Comparison of ENCODE assay signal across 8 mouse cellular contexts in the genomic region with DNA sequence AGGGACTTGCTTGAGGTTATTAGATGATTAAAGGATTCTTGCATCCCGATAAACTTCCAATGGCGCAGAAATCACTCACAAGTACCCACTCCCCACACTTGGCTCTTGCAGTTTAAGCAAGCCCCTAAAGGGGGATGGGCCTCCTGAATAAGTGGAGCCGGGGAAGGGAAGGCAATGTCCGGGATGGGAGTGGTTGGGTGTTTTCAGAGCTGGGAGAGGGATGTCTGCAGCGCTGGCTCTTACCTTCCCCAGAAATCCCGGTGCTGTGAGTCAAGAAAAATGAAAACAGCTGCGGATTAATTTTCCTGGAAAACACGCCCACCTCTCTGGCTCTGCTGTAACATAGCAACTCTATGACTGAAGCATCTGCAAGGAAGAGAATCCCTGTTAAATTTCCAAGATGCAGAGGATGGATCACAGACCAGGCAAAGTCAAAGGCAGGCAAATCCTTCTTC. TPM values are rescaled to one million over a fixed set of nuclear protein-coding genes. Genes with fewer than 3 reads are reported as not detected.
A peak's percentile ranks its signal among the peaks of the same experiment; 100 is the strongest.
DNase-seq lines count a peak whose midpoint lies in the region; ATAC-seq and TF ChIP-seq lines count a peak whose summit lies in the region.

A gene (minus strand): TSS at position 405 of the 455 bp plus-strand sequence.

- H3K4me1 ChIP-seq in lung, embryonic 16.5 days (replicated peaks; ENCODE audit: control insufficient read depth, insufficient read depth, low read length) = no peaks in the 10 kb centered on the region
- no peaks in the 10 kb centered on the region for H3K4me1 ChIP-seq in lung, adult 2 months (ENCODE audit: control insufficient read depth, insufficient read depth, low read length)
- H3K4me1 ChIP-seq in heart, postnatal 0 days (ENCODE audit: control insufficient read depth, insufficient read depth) = peaks cover 6% of the 10 kb centered on the region; the same call in 1 of the 2 replicates
- H3K4me1 ChIP-seq in liver, embryonic 14.5 days (replicated peaks; ENCODE audit: control insufficient read depth in 2 of 2, insufficient read depth in 2 of 2, low read length in 1 of 2) = no peaks in the 10 kb centered on the region
- no peaks in the 10 kb centered on the region; the same call in 1 of the 2 replicates for H3K4me1 ChIP-seq in stomach, embryonic 14.5 days (ENCODE audit: control insufficient read depth, insufficient read depth, low read length)

- no peak for TF ChIP-seq EP300 in heart, postnatal 0 days (IDR thresholded peaks at IDR 0.05; ENCODE audit: low read depth)
- no peak for TF ChIP-seq EP300 in liver, embryonic 14.5 days (IDR thresholded peaks at IDR 0.05; ENCODE audit: low read depth)

- H3K27me3 ChIP-seq in lung, embryonic 16.5 days (ENCODE audit: control insufficient read depth, insufficient read depth, low read depth, low read length) = no peaks in the 10 kb centered on the region
- no peaks in the 10 kb centered on the region for H3K27me3 ChIP-seq in heart, postnatal 0 days (ENCODE audit: control insufficient read depth, insufficient read depth, low read length)
- no peaks in the 10 kb centered on the region for H3K27me3 ChIP-seq in liver, embryonic 14.5 days (ENCODE audit: control insufficient read depth, insufficient read depth, low read length)
- H3K27me3 ChIP-seq in stomach, embryonic 14.5 days (ENCODE audit: control insufficient read depth, insufficient read depth, low read length) = no peaks in the 10 kb centered on the region

- peak within 1 kb of the TSS; percentile 41 for H3K4me3 ChIP-seq in lung, embryonic 16.5 days (ENCODE audit: low read length)
- no peak within 1 kb of the TSS for H3K4me3 ChIP-seq in lung, adult 2 months (replicated peaks; ENCODE audit: extremely low read depth, low read depth, low read length)
- peak within 1 kb of the TSS; percentile 47 for H3K4me3 ChIP-seq in heart, postnatal 0 days (ENCODE audit: low read depth, low read length)
- H3K4me3 ChIP-seq in liver, embryonic 14.5 days (ENCODE audit: insufficient read depth in 1 of 2, low read depth in 2 of 2, low read length in 2 of 2) = no peak within 1 kb of the TSS
- peak within 1 kb of the TSS; percentile 35 for H3K4me3 ChIP-seq in stomach, embryonic 14.5 days (ENCODE audit: low read depth, low read length)

- no peaks in the 10 kb centered on the region for H3K9me3 ChIP-seq in lung, embryonic 16.5 days (ENCODE audit: control insufficient read depth, low read length)
- H3K9me3 ChIP-seq in heart, postnatal 0 days (replicated peaks; ENCODE audit: control insufficient read depth, low read length) = no peaks in the 10 kb centered on the region
- H3K9me3 ChIP-seq in liver, embryonic 14.5 days (ENCODE audit: control insufficient read depth, low read length) = no peaks in the 10 kb centered on the region
- no peaks in the 10 kb centered on the region for H3K9me3 ChIP-seq in stomach, embryonic 14.5 days (ENCODE audit: control insufficient read depth, low read depth, low read length)

- DNase-seq in lung, adult 2 months = no peak
- DNase-seq in embryo, embryonic 11.5 days (ENCODE audit: low read depth, low spot score) = peak; percentile 45
- no peak for DNase-seq in heart, postnatal 0 days (ENCODE audit: low spot score)
- DNase-seq in liver, embryonic 14.5 days (ENCODE audit: low read depth in 3 of 3, low spot score in 3 of 3) = no peak
- no peak for DNase-seq in testis, postnatal 14 days (ENCODE audit: low spot score)
- DNase-seq in cerebellum, adult 18-20 months = no peak

- no peak within 1 kb of the TSS for H3K9ac ChIP-seq in lung, embryonic 16.5 days (ENCODE audit: low read length)
- H3K9ac ChIP-seq in heart, postnatal 0 days (replicated peaks; ENCODE audit: low read depth, low read length) = peak within 1 kb of the TSS; percentile 42
- no peak within 1 kb of the TSS for H3K9ac ChIP-seq in liver, embryonic 14.5 days (replicated peaks)
- H3K9ac ChIP-seq in stomach, embryonic 14.5 days (replicated peaks; ENCODE audit: low read depth, low read length) = no peak within 1 kb of the TSS

- H3K27ac ChIP-seq in lung, embryonic 16.5 days (ENCODE audit: low read length) = no peak within 1 kb of the TSS
- no peak within 1 kb of the TSS for H3K27ac ChIP-seq in heart, postnatal 0 days (ENCODE audit: low read depth)
- no peak within 1 kb of the TSS for H3K27ac ChIP-seq in liver, embryonic 14.5 days
- peak within 1 kb of the TSS; percentile 1; the same call in 1 of the 2 replicates for H3K27ac ChIP-seq in stomach, embryonic 14.5 days (ENCODE audit: low read length)

- no peak for TF ChIP-seq POLR2A in lung, adult 2 months (IDR thresholded peaks at IDR 0.05; ENCODE audit: borderline replicate concordance, extremely low read depth, low read depth, low read length)

- ATAC-seq in lung, embryonic 16.5 days (ENCODE audit: low read depth) = 0 out of 2 replicates have a peak, but pooled peaks have one; percentile 28
- 0 out of 2 replicates have a peak, but pooled peaks have one; percentile 39 for ATAC-seq in heart, postnatal 0 days (ENCODE audit: insufficient read depth, low read depth)
- ATAC-seq in liver, embryonic 14.5 days (ENCODE audit: insufficient read depth) = no peak
- peak; percentile 72; the same call in 1 of the 2 replicates for ATAC-seq in stomach, embryonic 14.5 days (ENCODE audit: insufficient number of reproducible peaks, insufficient read depth, low FRiP score, low read depth)

- peak within 1 kb of the TSS; percentile 54 for H3K4me2 ChIP-seq in lung, embryonic 16.5 days (ENCODE audit: low read depth, low read length)
- H3K4me2 ChIP-seq in heart, postnatal 0 days (ENCODE audit: low read depth, low read length) = peak within 1 kb of the TSS; percentile 93
- 0 out of 2 replicates have a peak within 1 kb of the TSS, but pooled peaks have one; percentile 6 for H3K4me2 ChIP-seq in liver, embryonic 14.5 days (ENCODE audit: low read depth)
- H3K4me2 ChIP-seq in stomach, embryonic 14.5 days (replicated peaks; ENCODE audit: low read depth, low read length) = peak within 1 kb of the TSS; percentile 59

- under 1% methylated on average over 8 of the region's 8 CpGs for WGBS in lung, embryonic 16.5 days
- under 1% methylated on average over 8 of the region's 8 CpGs for WGBS in lung, adult 2 months
- WGBS in heart, postnatal 0 days = 2% methylated on average over 8 of the region's 8 CpGs
- WGBS in liver, embryonic 14.5 days (ENCODE audit: insufficient replicate concordance) = 0% methylated on average over 8 of the region's 8 CpGs
- under 1% methylated on average over 8 of the region's 8 CpGs for WGBS in stomach, embryonic 14.5 days

- TF ChIP-seq CTCF in lung, adult 2 months (IDR thresholded peaks at IDR 0.05; ENCODE audit: insufficient read depth, low read length) = no peak
- no peak for TF ChIP-seq CTCF in heart, postnatal 0 days (IDR thresholded peaks at IDR 0.05; ENCODE audit: low read depth)
- no peak for TF ChIP-seq CTCF in liver, embryonic 14.5 days (IDR thresholded peaks at IDR 0.05; ENCODE audit: low read depth)

- H3K36me3 ChIP-seq in lung, embryonic 16.5 days (ENCODE audit: control insufficient read depth, insufficient read depth, low read length) = no peaks in the 10 kb centered on the region
- H3K36me3 ChIP-seq in heart, postnatal 0 days (replicated peaks; ENCODE audit: control insufficient read depth, insufficient read depth, low read length) = no peaks in the 10 kb centered on the region
- H3K36me3 ChIP-seq in liver, embryonic 14.5 days (replicated peaks; ENCODE audit: control insufficient read depth, insufficient read depth, low read depth) = no peaks in the 10 kb centered on the region
- H3K36me3 ChIP-seq in stomach, embryonic 14.5 days (ENCODE audit: control insufficient read depth, insufficient read depth, low read length) = no peaks in the 10 kb centered on the region

RNA-seq across cellular contexts. Expression of the gene that starts here (rescaled TPM):
- 7.8 and 9.6 TPM in 2 replicates for polyA plus RNA-seq in lung, embryonic 16.5 days (2015; fragmentation: Nextera tagmentation; extraction: Ambion mirVana)
- polyA plus RNA-seq in lung, adult 2 months (2012; rRNA removed) = 0.25 and 0.56 TPM in 2 replicates
- 5.6 and 6.9 TPM in 2 replicates for total RNA-seq in heart, postnatal 0 days (2014; rRNA removed; ENCODE audit: low replicate concordance)
- 2.1 and 2.2 TPM in 2 replicates for polyA plus RNA-seq in heart, postnatal 0 days (2015; fragmentation: Nextera tagmentation; extraction: Ambion mirVana)
- 1.0 and 1.3 TPM in 2 replicates for polyA plus RNA-seq in liver, embryonic 14.5 days (2012; rRNA removed)
- 1.5 and 2.1 TPM in 2 replicates for polyA plus RNA-seq in liver, embryonic 14.5 days (2014; fragmentation: Nextera tagmentation; extraction: Ambion mirVana)
- 34.6 and 39.9 TPM in 2 replicates for polyA plus RNA-seq in stomach, embryonic 14.5 days (2014; fragmentation: Nextera tagmentation; extraction: Ambion mirVana)

Comparison
In these comparisons a context has a peak if more than half of its experiments do, and no peak if none do; other contexts are left out.
1. H3K4me3 ChIP-seq: peak in lung, embryonic 16.5 days (single experiment), heart, postnatal 0 days (single experiment) and stomach, embryonic 14.5 days (single experiment); none in lung, adult 2 months (single experiment) and liver, embryonic 14.5 days (0 of 2).
2. H3K4me2 ChIP-seq: peak in every context shown above with its lines; median percentile 93 in heart, postnatal 0 days; 59 in stomach, embryonic 14.5 days; 54 in lung, embryonic 16.5 days; 6 in liver, embryonic 14.5 days.